Mouse (Mus musculus) small intestine, adult 2 months (tissue): ENCODE data around the gene Vstm4. TPM values are rescaled to one million over a fixed set of nuclear protein-coding genes. Genes with fewer than 3 reads are reported as not detected.

Experiments
- H3K27ac ChIP-seq: fragments of 200-500 bp; 2 replicates; pipeline ENCODE4 v1.5.1; 2012; ENCODE audit warnings: low read depth, low read length, control low read depth, inconsistent platforms; ENCODE audit not compliant: insufficient read depth
- H3K27me3 ChIP-seq: fragments of 200-500 bp; 2 replicates; pipeline ENCODE4 v1.6.1; 2012; ENCODE audit warnings: mild to moderate bottlenecking, moderate library complexity, low read length, inconsistent platforms; ENCODE audit not compliant: control insufficient read depth, insufficient read depth
- H3K36me3 ChIP-seq: fragments of 200-500 bp; 2 replicates; pipeline ENCODE4 v1.6.1; 2012; ENCODE audit warnings: mild to moderate bottlenecking, low read length, control low read depth, inconsistent platforms; ENCODE audit not compliant: control insufficient read depth, insufficient read depth
- H3K4me1 ChIP-seq: fragments of 200-500 bp; 2 replicates; pipeline ENCODE4 v1.6.1; 2012; ENCODE audit warnings: low read length, inconsistent platforms, mixed read lengths; ENCODE audit not compliant: control insufficient read depth, insufficient read depth, insufficient read length
- H3K4me3 ChIP-seq: fragments of 200-500 bp; 2 replicates; pipeline ENCODE4 v1.5.1; 2012; ENCODE audit warnings: low read depth, mild to moderate bottlenecking, control low read depth, inconsistent platforms, low read length, moderate library complexity
- CTCF ChIP-seq: fragments of 200-500 bp; IDR thresholded peaks from 2 replicates; pipeline ENCODE4 v1.5.1; 2012; ENCODE audit warnings: low read depth, mild to moderate bottlenecking, control low read depth, inconsistent platforms, low read length, moderate library complexity, mixed read lengths; ENCODE audit not compliant: insufficient replicate concordance, insufficient read length; ENCODE audit errors: extremely low read depth
- POLR2A ChIP-seq: fragments of 200-500 bp; IDR thresholded peaks from 2 replicates; pipeline ENCODE4 v1.6.1; 2012; ENCODE audit warnings: low read depth, mild to moderate bottlenecking, control low read depth, inconsistent platforms, low read length, moderate library complexity
- WGBS: fragments of 180-500 bp; shearing (Covaris S2); methylation state at CpG from one replicate; pipeline ENCODE4 v1.1.7; 2018; 5-methylcytosine and 5-hydroxymethylcytosine counted together
- polyA plus RNA-seq: library from polyadenylated mRNA; depleted of rRNA; stranded (reverse); fragments of >200 nt; gene quantifications from 2 replicates; pipeline ENCODE4 v1.2.3, GENCODE M21; 2012; rRNA removed

Gene Vstm4
- polyA plus RNA-seq, 1 experiment: 2.7 TPM

- H3K4me3 ChIP-seq: no peak overlapping the region
- no peaks in the 10 kb centered on the region for H3K27me3 ChIP-seq
- H3K27ac ChIP-seq: no peak overlapping the region
- WGBS: 66% methylated on average over 9 of the region's 9 CpGs
- no peak for TF ChIP-seq POLR2A
- TF ChIP-seq CTCF: no peak
- H3K36me3 ChIP-seq: no peaks in the 10 kb centered on the region
- no peaks in the 10 kb centered on the region for H3K4me1 ChIP-seq
Observed at GRCm38 (mm10) chr14:32970700-32971099, 114.1 kb downstream of the Vstm4 start.

DNA sequence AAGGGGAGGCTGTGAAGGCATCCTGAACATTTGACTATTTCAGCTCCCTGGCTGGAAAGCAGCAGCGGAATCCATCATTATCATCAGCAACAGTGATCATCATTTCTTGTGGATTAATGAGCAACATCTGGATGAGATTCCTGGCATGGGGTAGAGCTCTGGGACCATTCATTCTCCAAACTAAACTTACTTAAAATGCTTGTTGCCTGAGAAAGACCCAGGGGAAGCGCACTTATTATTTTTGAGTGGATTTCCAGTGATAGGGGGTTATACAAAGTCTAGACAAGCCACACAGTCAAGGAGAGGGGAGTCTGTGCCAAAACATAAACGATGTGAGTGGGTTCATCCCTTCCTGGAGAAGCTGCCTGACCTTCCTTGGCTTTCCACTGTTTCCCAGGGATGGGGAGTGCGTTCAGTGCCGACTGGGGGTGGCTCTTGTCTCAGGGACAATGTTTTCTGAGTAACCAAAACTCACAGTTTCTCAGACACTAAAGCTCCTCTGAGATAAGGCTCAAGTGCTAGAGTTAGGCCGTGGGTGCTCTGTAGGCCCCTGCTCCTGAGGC lies 127.7 kb downstream of the Vstm4 start:
- WGBS: 60% methylated on average over 6 of the region's 6 CpGs
- Histone ChIP-seq H3K36me3 (no peaks in the 10 kb centered on the region), H3K27ac (no peak overlapping the region), H3K4me3 (no peak overlapping the region), H3K4me1 (no peaks in the 10 kb centered on the region; the same call in 1 of the 2 replicates), H3K27me3 (no peaks in the 10 kb centered on the region)
- TF ChIP-seq CTCF: no peak
- no peak for TF ChIP-seq POLR2A

- TF ChIP-seq CTCF: no peak
- Histone ChIP-seq H3K27me3 (no peaks in the 10 kb centered on the region), H3K4me1 (no peaks in the 10 kb centered on the region; the same call in 1 of the 2 replicates), H3K36me3 (no peaks in the 10 kb centered on the region), H3K4me3 (no peak overlapping the region), H3K27ac (no peak overlapping the region)
- 29% methylated on average over 4 of the region's 4 CpGs for WGBS
Observed at GRCm38 (mm10) chr14:32986659-32987058, 130.1 kb downstream of the Vstm4 start.

Other genes starting within 250 kb of the Vstm4 start
- 0.11 TPM in 2 replicates for gene 3425401B19Rik, start 171.5 kb upstream of the Vstm4 start, polyA plus RNA-seq
- gene Tmem273, start 70.8 kb upstream of the Vstm4 start, polyA plus RNA-seq: 0.90 and 1.5 TPM in 2 replicates
- not detected in 2 replicates for gene Fam170b, start 22.8 kb upstream of the Vstm4 start, polyA plus RNA-seq
- 0.22 TPM in 2 replicates for gene Lrrc18, start 134.6 kb downstream of the Vstm4 start, polyA plus RNA-seq